Mouse (Mus musculus) ES-E14 (cell line): ENCODE data around the gene Cpz. TPM values are rescaled to one million over a fixed set of nuclear protein-coding genes. Genes with fewer than 3 reads are reported as not detected.
A peak's percentile ranks its signal among the peaks of the same experiment; 100 is the strongest.

Source experiments
- DNase-seq: peaks from one replicate; pipeline ENCODE4 v3.0.0-alpha.2; 2013; ENCODE audit warnings: low read depth, low spot score
- H3K27ac ChIP-seq: 2 replicates; pipeline ENCODE4 v1.5.1; 2012; ENCODE audit warnings: low read depth, mild to moderate bottlenecking, low read length, moderate library complexity, mixed read lengths; ENCODE audit not compliant: poor library complexity, insufficient read depth, severe bottlenecking
- H3K36me3 ChIP-seq: 2 replicates; pipeline ENCODE4 v1.6.1; 2012; ENCODE audit warnings: mild to moderate bottlenecking, low read length, moderate library complexity, mixed read lengths; ENCODE audit not compliant: control insufficient read depth, poor library complexity, insufficient read depth, severe bottlenecking
- H3K4me1 ChIP-seq, 2 experiments: fragments of 150-350 bp in 1 of 2; sonication (generic) in 1 of 2; 2 replicates each; pipeline ENCODE4 v1.6.1; 2012; ENCODE audit warnings: low read length in 2 of 2, mild to moderate bottlenecking in 1 of 2, mixed read lengths in 1 of 2; ENCODE audit not compliant: control insufficient read depth in 2 of 2, insufficient read depth in 2 of 2, poor library complexity in 1 of 2
- H3K4me3 ChIP-seq, 2 experiments: fragments of 150-350 bp in 1 of 2; sonication (generic) in 1 of 2; 2 replicates each; pipeline ENCODE4 v1.5.1; 2012; ENCODE audit warnings: low read length in 2 of 2, low read depth in 1 of 2, mild to moderate bottlenecking in 1 of 2, mixed read lengths in 1 of 2; ENCODE audit not compliant: insufficient read depth in 1 of 2, poor library complexity in 1 of 2, severe bottlenecking in 1 of 2
- H3K9ac ChIP-seq: 2 replicates; pipeline ENCODE4 v1.6.1; 2012; ENCODE audit warnings: low read depth, mild to moderate bottlenecking, low read length, mixed read lengths; ENCODE audit not compliant: poor library complexity, insufficient read depth, severe bottlenecking
- H3K9me3 ChIP-seq: fragments of 150-350 bp; sonication (generic); 2 replicates; pipeline ENCODE4 v1.6.1; 2012; ENCODE audit warnings: low read depth, mild to moderate bottlenecking, low read length; ENCODE audit not compliant: control insufficient read depth, insufficient read depth
- CHD2 ChIP-seq: IDR thresholded peaks from 2 replicates; pipeline ENCODE4 v1.6.1; 2014; ENCODE audit warnings: mild to moderate bottlenecking, low read depth, low read length, inconsistent platforms
- HCFC1 ChIP-seq: IDR thresholded peaks from 2 replicates; pipeline ENCODE4 v1.6.1; 2012; ENCODE audit warnings: low read length, inconsistent platforms, borderline replicate concordance; ENCODE audit not compliant: insufficient read depth
- MAFK ChIP-seq: IDR thresholded peaks from 2 replicates; pipeline ENCODE4 v1.6.1; 2014; ENCODE audit warnings: mild to moderate bottlenecking, low read depth, low read length, inconsistent platforms; ENCODE audit not compliant: insufficient read depth
- ZC3H11A ChIP-seq: IDR thresholded peaks from 2 replicates; pipeline ENCODE4 v1.6.1; 2012; ENCODE audit warnings: low read depth, mild to moderate bottlenecking, inconsistent platforms, low read length, borderline replicate concordance
- ZNF384 ChIP-seq: IDR thresholded peaks from 2 replicates; pipeline ENCODE4 v1.6.1; 2012; ENCODE audit warnings: low read depth, low read length, inconsistent platforms
- in situ Hi-C, 2 experiments: fragments of 600-800 bp; cut with MboI; formaldehyde crosslinking; loops; one replicate each; pipeline ENCODE4 v1.15.1; 2025; ENCODE audit warnings: low sequenced_read_pairs in 2 of 2, inconsistent platforms in 1 of 2; ENCODE audit not compliant: unreplicated experiment in 2 of 2
- total RNA-seq: library from RNA; depleted of rRNA; stranded (reverse); fragments of 300-350 nt; gene quantifications from 2 replicates; pipeline ENCODE4 v1.2.3, GENCODE M21; 2012

Cpz gene
- total RNA-seq, 1 experiment: 4.3 TPM

GRCm38 (mm10) chr5:35556393-35556792 is 30.9 kb upstream of the Cpz start:
- no peak overlapping the region for H3K27ac ChIP-seq
- peaks cover 14% of the 10 kb centered on the region; the same call in 1 of the 2 replicates for H3K36me3 ChIP-seq
- TF ChIP-seq ZC3H11A (no peak), ZNF384 (no peak), HCFC1 (no peak), CHD2 (no peak), MAFK (no peak)
- in situ Hi-C loops: no loop called here
- 0 out of 4 replicates have a peak, but pooled peaks cover 0 to 1% of the 10 kb centered on the region in 2 experiments for H3K4me1 ChIP-seq
- DNase-seq: no peak
- no peaks in the 10 kb centered on the region for H3K9me3 ChIP-seq
- H3K4me3 ChIP-seq: no peak overlapping the region
- H3K9ac ChIP-seq: no peak overlapping the region

GRCm38 (mm10) chr5:35552838-35553539 is 27.5 kb upstream of the Cpz start:
- no peak overlapping the region for H3K27ac ChIP-seq
- in situ Hi-C loops: no loop called here
- H3K9me3 ChIP-seq: no peaks in the 10 kb centered on the region

DNA sequence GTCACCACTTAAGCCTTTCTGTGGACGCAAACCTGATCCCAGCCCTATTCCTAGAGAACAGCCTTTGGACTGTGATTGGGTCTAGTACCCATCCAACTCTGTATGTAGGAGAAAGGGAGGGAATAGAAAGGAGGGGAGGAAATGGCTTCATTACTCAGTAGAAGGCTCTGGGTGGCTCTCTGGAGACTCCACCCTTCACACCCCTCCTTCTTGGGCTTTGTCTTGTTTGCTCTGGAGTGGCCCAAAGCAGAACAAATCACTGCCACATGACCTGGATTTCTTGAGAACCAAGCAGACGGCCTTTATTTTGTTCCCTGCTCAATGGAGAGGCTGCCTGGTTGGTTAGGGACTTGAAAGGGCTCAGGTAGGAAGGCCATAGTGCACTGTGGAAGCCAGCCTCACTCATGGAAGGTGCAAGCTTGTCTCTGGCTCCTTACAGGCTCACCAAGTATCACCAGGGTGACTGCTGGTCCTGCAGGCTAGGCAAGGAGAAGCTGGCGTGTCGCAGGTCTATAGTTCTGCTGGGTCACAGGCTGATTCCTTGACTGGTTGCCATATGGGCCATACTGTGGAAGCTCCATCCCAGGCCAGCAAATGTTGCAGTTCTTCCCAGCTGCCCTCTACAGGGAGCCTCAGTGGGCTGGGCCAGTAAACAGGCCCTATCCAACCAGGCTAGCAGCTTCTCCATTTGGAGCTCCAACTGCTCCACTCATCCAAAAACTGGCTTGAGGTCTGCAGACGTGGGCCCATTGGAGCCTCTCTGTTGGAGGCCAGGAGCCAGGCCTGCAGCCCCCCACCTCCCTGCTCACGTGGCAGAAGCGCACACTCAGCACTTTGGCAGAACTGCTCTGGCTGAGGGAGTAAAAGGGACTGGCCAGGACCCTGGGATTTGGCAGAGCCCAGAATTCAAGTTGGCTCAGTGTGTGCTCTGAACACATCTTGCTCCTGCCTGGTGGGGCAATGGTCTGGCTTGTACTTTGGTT is 26.6 kb upstream of the Cpz start:
- Histone ChIP-seq H3K9ac (no peak overlapping the region), H3K36me3 (peaks cover 3% of the 10 kb centered on the region; the same call in 1 of the 2 replicates), H3K27ac (no peak overlapping the region), H3K4me1 (no peaks in the 10 kb centered on the region), H3K4me3 (no peak overlapping the region), H3K9me3 (no peaks in the 10 kb centered on the region)
- no peak for DNase-seq
- TF ChIP-seq MAFK (peak; percentile 71), CHD2 (no peak), ZC3H11A (no peak), HCFC1 (no peak), ZNF384 (no peak)
- in situ Hi-C loops: no loop called here

More at GRCm38 (mm10) chr5:35552838-35553539, 27.5 kb upstream of the Cpz start:
- Histone ChIP-seq H3K9ac (no peak overlapping the region), H3K4me3 (no peak overlapping the region), H3K36me3 (peaks cover 8% of the 10 kb centered on the region; the same call in 1 of the 2 replicates), H3K4me1 (no peaks in the 10 kb centered on the region)
- TF ChIP-seq MAFK: no peak
- TF ChIP-seq ZC3H11A: no peak
- no peak for TF ChIP-seq CHD2
- no peak for TF ChIP-seq ZNF384
- TF ChIP-seq HCFC1: no peak
- no peak for DNase-seq

- H3K9ac ChIP-seq: no peak overlapping the region
- in situ Hi-C loops: no loop called here
- no peaks in the 10 kb centered on the region for H3K36me3 ChIP-seq
- H3K9me3 ChIP-seq: no peaks in the 10 kb centered on the region
- no peak for DNase-seq
- no peak overlapping the region for H3K27ac ChIP-seq
- no peak for TF ChIP-seq ZC3H11A
- TF ChIP-seq CHD2: no peak
- TF ChIP-seq HCFC1: no peak
- TF ChIP-seq ZNF384: no peak
- no peak for TF ChIP-seq MAFK
- H3K4me1 ChIP-seq: no peaks in the 10 kb centered on the region
- no peak overlapping the region for H3K4me3 ChIP-seq
These were observed 20.6 kb upstream of the Cpz start for GRCm38 (mm10) chr5:35546127-35546526.
